Mouse (Mus musculus): ENCODE data around the gene Cbfa2t2.

DNA sequence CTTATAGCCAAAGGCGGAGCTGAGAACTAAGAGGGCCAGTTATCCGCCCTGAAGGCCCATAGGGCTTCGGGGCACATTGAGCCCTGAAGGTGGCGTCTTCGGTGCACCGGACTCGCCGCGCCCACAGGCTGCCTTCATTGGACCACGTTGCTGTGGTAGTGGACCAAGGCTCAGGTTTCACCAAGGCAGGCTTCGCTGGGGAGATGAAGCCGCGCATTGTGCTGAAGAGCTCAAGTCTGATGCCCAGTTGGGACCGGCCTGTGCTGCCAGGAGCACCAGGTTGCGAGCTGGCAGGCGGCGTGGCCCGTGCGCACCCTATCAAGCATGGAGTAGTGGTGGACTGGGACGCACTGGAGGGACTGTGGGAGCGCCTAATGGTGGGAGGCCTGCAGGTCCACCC lies 115.6 kb downstream of the Cbfa2t2 start:
- no peak for TF ChIP-seq CTCF (IDR thresholded peaks at IDR 0.05; ENCODE audit: extremely low read depth, insufficient read depth, insufficient read length, insufficient replicate concordance)
- TF ChIP-seq POLR2A (IDR thresholded peaks at IDR 0.05; ENCODE audit: low read depth, low read length): no peak
